Mouse (Mus musculus): ENCODE results near the gene Park7. TPM values are rescaled to one million over a fixed set of nuclear protein-coding genes. Genes with fewer than 3 reads are reported as not detected.

The Park7 gene
- total and polyA plus RNA-seq, 2 experiments from 2014 or later, result 135 to 449 TPM

DNA sequence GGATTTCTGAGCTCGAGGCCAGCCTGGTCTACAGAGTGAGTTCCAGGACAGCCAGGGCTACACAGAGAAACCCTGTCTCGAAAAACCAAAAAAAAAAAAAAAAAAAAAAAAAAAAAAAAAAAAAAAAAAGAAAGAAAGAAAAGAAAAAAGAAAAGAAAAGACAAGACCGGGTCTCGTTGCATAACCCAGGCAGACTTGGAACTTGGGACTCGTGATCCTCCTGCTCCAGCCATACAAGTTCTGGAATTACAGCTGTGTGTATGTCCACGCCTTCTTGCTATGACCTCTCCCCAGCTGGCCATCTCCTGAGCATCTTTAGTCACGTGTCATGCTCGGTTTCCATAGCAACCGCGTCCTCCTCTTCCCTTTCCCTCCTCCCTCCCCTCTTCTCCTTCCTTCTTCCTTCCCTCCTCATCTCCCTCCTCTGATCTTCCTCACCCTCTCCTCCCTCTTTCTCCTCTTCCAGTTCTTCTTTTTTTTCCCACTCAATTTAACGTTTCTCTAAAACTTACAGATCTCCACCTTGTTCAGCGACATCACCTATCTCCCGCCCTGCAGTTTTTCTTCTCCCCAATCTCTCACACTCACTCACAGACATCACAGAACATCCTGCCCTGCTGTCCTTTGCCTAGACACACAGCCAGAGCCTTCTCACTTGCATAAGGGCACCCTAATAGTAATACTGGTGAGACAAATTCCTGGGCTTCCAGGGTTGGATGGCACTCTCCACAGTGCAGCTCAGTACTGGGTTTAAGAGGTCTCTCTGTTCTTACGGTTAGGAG lies 12.9 kb upstream of the Park7 start:
- no peaks in the 10 kb centered on the region for H3K36me3 ChIP-seq (ENCODE audit: insufficient read depth, low read length)
- H3K4me2 ChIP-seq (ENCODE audit: low read depth, low read length), result no peak overlapping the region
- TF ChIP-seq CTCF (IDR thresholded peaks at IDR 0.05; ENCODE audit: low read depth), result no peak
- ATAC-seq (no peak), DNase-seq (ENCODE audit: low spot score) (peak; percentile 27)
- H3K9me3 ChIP-seq (ENCODE audit: low read length), result no peaks in the 10 kb centered on the region
- no peak overlapping the region for H3K9ac ChIP-seq (replicated peaks; ENCODE audit: low read length)
- no peak overlapping the region for H3K4me3 ChIP-seq (ENCODE audit: low read length)
- H3K27me3 ChIP-seq (ENCODE audit: insufficient read depth, low read length), result no peaks in the 10 kb centered on the region
- H3K27ac ChIP-seq, result no peak overlapping the region
- 51% methylated on average over 13 of the region's 14 CpGs for WGBS
- no peaks in the 10 kb centered on the region for H3K4me1 ChIP-seq (ENCODE audit: insufficient read depth, low read length)

DNA sequence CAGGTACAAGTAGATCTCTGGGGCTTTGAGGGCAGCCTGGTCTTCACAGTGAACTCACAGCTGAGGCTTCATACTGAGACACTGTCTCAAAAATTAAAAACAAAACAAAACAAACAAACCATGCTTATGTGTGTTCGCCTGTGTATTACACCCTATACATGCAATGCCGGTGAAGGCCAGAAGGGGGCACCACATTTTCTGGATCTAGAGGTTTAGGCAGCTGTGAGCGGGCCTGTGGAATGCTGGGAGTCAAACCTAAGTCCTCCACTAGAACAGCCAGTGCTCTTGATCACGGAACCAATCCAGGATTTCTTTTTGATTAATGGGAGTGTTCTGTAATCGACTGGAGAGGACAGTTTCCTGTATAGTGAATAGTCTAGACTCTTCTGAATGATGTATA lies 11.7 kb upstream of the Park7 start:
- H3K4me2 ChIP-seq (ENCODE audit: low read depth, low read length), result no peak overlapping the region
- H3K36me3 ChIP-seq (ENCODE audit: insufficient read depth, low read length), result no peaks in the 10 kb centered on the region
- no peak overlapping the region for H3K4me3 ChIP-seq (ENCODE audit: low read length)
- no peaks in the 10 kb centered on the region for H3K9me3 ChIP-seq (ENCODE audit: low read length)
- TF ChIP-seq CTCF (IDR thresholded peaks at IDR 0.05; ENCODE audit: low read depth), result peak; percentile 56
- WGBS, result 53% methylated on average over 5 of the region's 5 CpGs
- no peak overlapping the region for H3K9ac ChIP-seq (replicated peaks; ENCODE audit: low read length)
- H3K27ac ChIP-seq, result no peak overlapping the region
- no peak for ATAC-seq
- no peak for DNase-seq (ENCODE audit: low spot score)
- H3K4me1 ChIP-seq (ENCODE audit: insufficient read depth, low read length), result no peaks in the 10 kb centered on the region
- H3K27me3 ChIP-seq (ENCODE audit: insufficient read depth, low read length), result no peaks in the 10 kb centered on the region

DNA sequence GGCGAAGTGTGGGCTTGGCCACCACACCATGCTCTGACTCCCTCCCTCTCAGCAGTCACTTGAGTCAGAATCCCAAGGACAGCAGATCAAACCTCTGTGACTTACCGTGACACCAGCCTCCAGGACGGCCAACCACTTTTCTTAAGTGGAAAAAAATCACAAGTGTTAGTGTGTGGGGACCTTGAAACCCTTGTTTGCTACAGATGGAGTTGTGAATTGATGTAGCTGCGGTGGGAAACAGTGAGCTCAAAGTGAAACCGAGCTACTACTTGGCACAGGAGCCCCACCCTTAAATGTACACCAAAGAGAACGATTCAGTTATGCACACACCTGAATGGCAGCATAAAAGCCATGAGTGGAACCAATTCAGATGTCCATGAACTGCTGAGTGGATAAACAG lies 10.7 kb upstream of the Park7 start:
- no peaks in the 10 kb centered on the region for H3K36me3 ChIP-seq (ENCODE audit: insufficient read depth, low read length)
- no peak for TF ChIP-seq CTCF (IDR thresholded peaks at IDR 0.05; ENCODE audit: low read depth)
- no peak for ATAC-seq
- H3K27me3 ChIP-seq (ENCODE audit: insufficient read depth, low read length), result no peaks in the 10 kb centered on the region
- H3K4me2 ChIP-seq (ENCODE audit: low read depth, low read length), result no peak overlapping the region
- DNase-seq (ENCODE audit: low spot score), result no peak
- H3K27ac ChIP-seq, result no peak overlapping the region
- H3K9ac ChIP-seq (replicated peaks; ENCODE audit: low read length), result no peak overlapping the region
- 82% methylated on average over 6 of the region's 6 CpGs for WGBS
- H3K4me1 ChIP-seq (ENCODE audit: insufficient read depth, low read length), result no peaks in the 10 kb centered on the region
- no peaks in the 10 kb centered on the region for H3K9me3 ChIP-seq (ENCODE audit: low read length)
- no peak overlapping the region for H3K4me3 ChIP-seq (ENCODE audit: low read length)

DNA sequence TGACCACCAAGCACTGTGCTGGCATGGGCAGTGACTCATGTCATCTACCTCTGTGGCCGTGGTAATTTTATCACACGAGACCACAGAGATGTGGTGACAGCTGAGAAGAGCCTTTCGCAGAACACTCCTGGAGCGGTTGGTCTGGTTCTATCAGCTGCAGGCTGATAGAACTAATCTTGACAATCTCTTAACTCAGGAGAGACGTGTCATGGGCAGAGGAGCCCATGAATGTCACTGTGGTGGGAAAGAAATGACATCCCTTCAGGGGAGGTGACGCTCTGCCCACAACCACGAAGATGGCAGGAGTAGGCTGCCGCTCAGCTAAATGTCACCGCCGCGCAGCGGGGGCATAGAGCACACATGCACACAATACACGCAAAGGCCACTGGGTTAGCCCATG lies 10.1 kb upstream of the Park7 start:
- no peak overlapping the region for H3K4me2 ChIP-seq (ENCODE audit: low read depth, low read length)
- no peak overlapping the region for H3K27ac ChIP-seq
- H3K4me3 ChIP-seq (ENCODE audit: low read length), result no peak overlapping the region
- no peak for TF ChIP-seq CTCF (IDR thresholded peaks at IDR 0.05; ENCODE audit: low read depth)
- H3K36me3 ChIP-seq (ENCODE audit: insufficient read depth, low read length), result no peaks in the 10 kb centered on the region
- no peaks in the 10 kb centered on the region for H3K27me3 ChIP-seq (ENCODE audit: insufficient read depth, low read length)
- no peaks in the 10 kb centered on the region for H3K4me1 ChIP-seq (ENCODE audit: insufficient read depth, low read length)
- WGBS, result 82% methylated on average over 13 of the region's 13 CpGs
- no peak overlapping the region for H3K9ac ChIP-seq (replicated peaks; ENCODE audit: low read length)
- no peaks in the 10 kb centered on the region for H3K9me3 ChIP-seq (ENCODE audit: low read length)
- no peak for ATAC-seq
- DNase-seq (ENCODE audit: low spot score), result no peak

DNA sequence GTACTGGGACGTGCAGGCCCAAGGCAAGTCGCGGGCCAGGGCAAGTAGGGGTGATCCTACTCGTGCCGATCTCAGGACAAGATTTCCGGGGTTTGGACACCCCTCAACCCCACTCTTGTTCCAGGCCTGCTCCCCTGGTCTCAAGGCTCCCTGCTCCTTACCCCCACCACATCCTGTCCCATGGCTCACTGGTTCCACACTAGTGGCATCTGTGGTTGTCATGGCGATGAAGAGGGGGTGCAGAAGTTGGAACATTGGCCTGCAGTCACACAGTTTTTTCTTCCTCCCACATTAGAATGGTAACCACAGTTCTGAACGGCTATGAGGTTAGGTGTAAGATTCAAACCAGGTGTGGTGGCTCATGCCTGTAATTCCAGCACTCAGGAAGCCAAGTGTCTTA lies 7.0 kb upstream of the Park7 start:
- H3K4me3 ChIP-seq (ENCODE audit: low read length), result no peak overlapping the region
- H3K9ac ChIP-seq (replicated peaks; ENCODE audit: low read length), result no peak overlapping the region
- TF ChIP-seq CTCF (IDR thresholded peaks at IDR 0.05; ENCODE audit: low read depth), result no peak
- no peaks in the 10 kb centered on the region for H3K36me3 ChIP-seq (ENCODE audit: insufficient read depth, low read length)
- WGBS, result 82% methylated on average over 8 of the region's 8 CpGs
- DNase-seq (ENCODE audit: low spot score) (no peak), ATAC-seq (no peak)
- no peak overlapping the region for H3K4me2 ChIP-seq (ENCODE audit: low read depth, low read length)
- H3K27ac ChIP-seq, result no peak overlapping the region
- H3K9me3 ChIP-seq (ENCODE audit: low read length), result no peaks in the 10 kb centered on the region
- no peaks in the 10 kb centered on the region for H3K4me1 ChIP-seq (ENCODE audit: insufficient read depth, low read length)
- H3K27me3 ChIP-seq (ENCODE audit: insufficient read depth, low read length), result no peaks in the 10 kb centered on the region

DNA sequence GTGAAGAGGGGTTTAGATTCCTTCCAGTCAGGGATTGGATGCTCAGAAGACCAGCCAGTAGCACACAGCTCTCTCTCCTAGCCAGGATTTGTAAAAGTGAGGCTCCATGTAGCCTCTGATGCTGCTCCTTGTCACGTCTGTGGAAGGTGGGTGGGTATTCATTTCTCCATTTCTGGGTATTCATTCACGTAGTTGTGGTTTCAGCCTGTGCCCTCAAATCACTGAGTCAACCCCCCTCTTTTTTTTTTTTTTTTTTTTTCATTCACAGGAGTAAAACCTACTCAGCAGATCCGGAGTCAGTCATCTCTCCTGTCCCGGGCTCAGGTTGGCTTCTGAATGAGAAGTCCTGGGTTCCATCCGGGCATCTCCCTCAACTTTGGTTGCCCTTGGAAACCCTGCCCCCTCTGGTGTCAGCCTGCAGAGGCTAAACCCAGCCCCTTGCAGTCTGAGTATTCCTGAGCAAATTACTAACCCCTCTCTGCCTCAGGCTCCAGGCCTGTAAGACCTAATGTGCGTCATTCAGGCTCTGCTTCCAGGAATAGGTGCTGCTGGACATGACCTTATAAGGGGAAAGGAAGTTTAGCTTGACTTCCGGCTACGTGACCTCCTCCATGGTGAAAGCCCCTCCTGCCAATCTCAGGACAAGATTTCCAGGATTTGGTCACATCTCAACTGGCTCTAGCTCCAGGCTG lies 3.2 kb upstream of the Park7 start:
- Histone ChIP-seq H3K9ac (replicated peaks; ENCODE audit: low read length) (no peak overlapping the region), H3K27ac (no peak overlapping the region), H3K4me2 (ENCODE audit: low read depth, low read length) (no peak overlapping the region), H3K4me3 (ENCODE audit: low read length) (no peak overlapping the region), H3K9me3 (ENCODE audit: low read length) (no peaks in the 10 kb centered on the region), H3K4me1 (ENCODE audit: insufficient read depth, low read length) (0 out of 2 replicates have a peak, but pooled peaks cover 8% of the 10 kb centered on the region), H3K36me3 (ENCODE audit: insufficient read depth, low read length) (no peaks in the 10 kb centered on the region), H3K27me3 (ENCODE audit: insufficient read depth, low read length) (no peaks in the 10 kb centered on the region)
- WGBS, result 69% methylated on average over 8 of the region's 8 CpGs
- TF ChIP-seq CTCF (IDR thresholded peaks at IDR 0.05; ENCODE audit: low read depth), result no peak
- ATAC-seq, result no peak
- DNase-seq (ENCODE audit: low spot score), result no peak

Data from hindbrain, postnatal 0 days (tissue).